In genomic region chr2:166082193-166082592, GRCm38 (mm10) we compare ENCODE assay signal across 8 mouse cellular contexts.
DNase-seq lines count a peak whose midpoint lies in the region; ATAC-seq and TF ChIP-seq lines count a peak whose summit lies in the region.
"Had no signal": no experiment of that assay in that cellular context is flagged by ENCODE, and none has a peak within 500 bp of the region (broad histone marks: within the 10 kb centered on the region; RNA-seq: fewer than 3 reads in every experiment).

No protein-coding gene starts in this region.

- no peak overlapping the region for H3K4me3 ChIP-seq in ES-Bruce4 (ENCODE audit: low read depth, low read length)
- no peak overlapping the region for H3K4me3 ChIP-seq in liver, postnatal 0 days (ENCODE audit: low read depth, low read length)
- H3K4me3 ChIP-seq: limb, embryonic 15.5 days had no signal

- H3K27ac ChIP-seq in ES-Bruce4 (ENCODE audit: insufficient read depth, low read length), result no peak overlapping the region
- H3K27ac ChIP-seq in liver, postnatal 0 days (ENCODE audit: low read depth), result no peak overlapping the region
- H3K27ac ChIP-seq: limb, embryonic 15.5 days had no signal

- H3K36me3 ChIP-seq in ES-Bruce4 (ENCODE audit: control insufficient read depth, insufficient read depth, low read length, poor library complexity, severe bottlenecking), result peaks cover 11% of the 10 kb centered on the region
- no peaks in the 10 kb centered on the region for H3K36me3 ChIP-seq in liver, postnatal 0 days (replicated peaks; ENCODE audit: insufficient read depth, low read length)

- H3K9me3 ChIP-seq in ES-Bruce4 (replicated peaks; ENCODE audit: control insufficient read depth, insufficient read depth, low read length, poor library complexity, severe bottlenecking), result no peaks in the 10 kb centered on the region
- H3K9me3 ChIP-seq in liver, postnatal 0 days (ENCODE audit: low read length), result no peaks in the 10 kb centered on the region
- H3K9me3 ChIP-seq: limb, embryonic 15.5 days had no signal

- 46% methylated on average over 5 of the region's 5 CpGs for WGBS in liver, postnatal 0 days (ENCODE audit: insufficient replicate concordance)

- peak; percentile 87 to 89 for DNase-seq in B cell, adult 2 months
- peak; percentile 49 to 71 for DNase-seq in cerebellum, adult 18-20 months
- peak; percentile 67 to 79 for DNase-seq in frontal cortex, postnatal 36 days (ENCODE audit: low spot score in 2 of 2)
- peak; percentile 90 for DNase-seq in kidney, postnatal 10 days
- DNase-seq in liver, postnatal 0 days, result peak; percentile 88
- peak; percentile 64 for DNase-seq in skeletal muscle tissue, adult 2 months (ENCODE audit: low read depth, low spot score)

- TF ChIP-seq CTCF in ES-Bruce4 (IDR thresholded peaks at IDR 0.05; ENCODE audit: low read depth, low read length), result peak; percentile 93
- TF ChIP-seq CTCF in liver, postnatal 0 days (IDR thresholded peaks at IDR 0.05; ENCODE audit: low read depth), result peak; percentile 93

- no peaks in the 10 kb centered on the region for H3K27me3 ChIP-seq in ES-Bruce4 (ENCODE audit: control insufficient read depth, insufficient read depth, low read length, poor library complexity, severe bottlenecking)
- no peaks in the 10 kb centered on the region for H3K27me3 ChIP-seq in liver, postnatal 0 days (ENCODE audit: insufficient read depth, low read length)
- H3K27me3 ChIP-seq: limb, embryonic 15.5 days had no signal

- no peak for TF ChIP-seq EP300 in ES-Bruce4 (IDR thresholded peaks at IDR 0.05; ENCODE audit: insufficient read depth, low read depth, low read length)
- TF ChIP-seq EP300 in liver, postnatal 0 days (IDR thresholded peaks at IDR 0.05; ENCODE audit: low read depth), result no peak

- H3K9ac ChIP-seq in ES-Bruce4 (ENCODE audit: low read depth, poor library complexity, severe bottlenecking), result no peak overlapping the region
- H3K9ac ChIP-seq in liver, postnatal 0 days (replicated peaks), result no peak overlapping the region
- H3K9ac ChIP-seq: limb, embryonic 15.5 days had no signal

- TF ChIP-seq POLR2A in ES-Bruce4 (IDR thresholded peaks at IDR 0.05; ENCODE audit: insufficient read depth, low read length), result no peak

- no peak overlapping the region for H3K4me2 ChIP-seq in liver, postnatal 0 days (ENCODE audit: low read depth, low read length)
- H3K4me2 ChIP-seq: limb, embryonic 15.5 days had no signal

- ATAC-seq in liver, postnatal 0 days, result no peak

- H3K4me1 ChIP-seq in ES-Bruce4 (ENCODE audit: control insufficient read depth, insufficient read depth, low read length), result no peaks in the 10 kb centered on the region
- peaks cover 11% of the 10 kb centered on the region; the same call in 1 of the 2 replicates for H3K4me1 ChIP-seq in liver, postnatal 0 days (ENCODE audit: insufficient read depth)
